Mouse (Mus musculus): ENCODE data around the gene Cpeb3. TPM values are rescaled to one million over a fixed set of nuclear protein-coding genes. Genes with fewer than 3 reads are reported as not detected.

Gene Cpeb3
- polyA plus RNA-seq (2011; ENCODE audit: insufficient read depth, insufficient read length, low read depth, missing spikeins), result 3.7 and 4.3 TPM in 2 replicates

- peaks cover 32% of the 10 kb centered on the region for H3K36me3 ChIP-seq (ENCODE audit: control insufficient read depth, insufficient read depth, low read length, poor library complexity, severe bottlenecking)
- TF ChIP-seq EP300 (IDR thresholded peaks at IDR 0.05; ENCODE audit: insufficient read depth, low read depth, low read length), result no peak
- no peak for TF ChIP-seq CTCF (IDR thresholded peaks at IDR 0.05; ENCODE audit: low read depth, low read length)
- no peak for TF ChIP-seq POLR2A (IDR thresholded peaks at IDR 0.05; ENCODE audit: insufficient read depth, low read length)
- no peaks in the 10 kb centered on the region for H3K27me3 ChIP-seq (ENCODE audit: control insufficient read depth, insufficient read depth, low read length, poor library complexity, severe bottlenecking)
- peak within 1 kb of the TSS; percentile 79 for H3K27ac ChIP-seq (ENCODE audit: insufficient read depth, low read length)
- H3K4me3 ChIP-seq (ENCODE audit: low read depth, low read length), result peak within 1 kb of the TSS; percentile 81
- peak within 1 kb of the TSS; percentile 98 for H3K9ac ChIP-seq (ENCODE audit: low read depth, poor library complexity, severe bottlenecking)
- H3K4me1 ChIP-seq (ENCODE audit: control insufficient read depth, insufficient read depth, low read length), result no peaks in the 10 kb centered on the region
- H3K9me3 ChIP-seq (replicated peaks; ENCODE audit: control insufficient read depth, insufficient read depth, low read length, poor library complexity, severe bottlenecking), result no peaks in the 10 kb centered on the region
Measured at GRCm38 (mm10) chr19:37208176-37208755, at the start of gene Cpeb3. TSS of gene Cpeb3 (minus strand) at chr19:37208601.

- H3K9ac ChIP-seq (ENCODE audit: low read depth, poor library complexity, severe bottlenecking), result no peak overlapping the region
- H3K27ac ChIP-seq (ENCODE audit: insufficient read depth, low read length), result no peak overlapping the region
- TF ChIP-seq POLR2A (IDR thresholded peaks at IDR 0.05; ENCODE audit: insufficient read depth, low read length) (no peak), EP300 (IDR thresholded peaks at IDR 0.05; ENCODE audit: insufficient read depth, low read depth, low read length) (no peak)
Measured at GRCm38 (mm10) chr19:37255321-37255720, 46.9 kb upstream of the Cpeb3 start.

GRCm38 (mm10) chr19:37252104-37252503 lies 43.7 kb upstream of the Cpeb3 start:
- Histone ChIP-seq H3K4me1 (ENCODE audit: control insufficient read depth, insufficient read depth, low read length) (no peaks in the 10 kb centered on the region), H3K27me3 (ENCODE audit: control insufficient read depth, insufficient read depth, low read length, poor library complexity, severe bottlenecking) (no peaks in the 10 kb centered on the region), H3K36me3 (ENCODE audit: control insufficient read depth, insufficient read depth, low read length, poor library complexity, severe bottlenecking) (no peaks in the 10 kb centered on the region), H3K4me3 (ENCODE audit: low read depth, low read length) (peak overlapping the region; percentile 42), H3K27ac (ENCODE audit: insufficient read depth, low read length) (no peak overlapping the region), H3K9me3 (replicated peaks; ENCODE audit: control insufficient read depth, insufficient read depth, low read length, poor library complexity, severe bottlenecking) (no peaks in the 10 kb centered on the region), H3K9ac (ENCODE audit: low read depth, poor library complexity, severe bottlenecking) (no peak overlapping the region)
- TF ChIP-seq POLR2A (IDR thresholded peaks at IDR 0.05; ENCODE audit: insufficient read depth, low read length), result no peak
- no peak for TF ChIP-seq CTCF (IDR thresholded peaks at IDR 0.05; ENCODE audit: low read depth, low read length)
- no peak for TF ChIP-seq EP300 (IDR thresholded peaks at IDR 0.05; ENCODE audit: insufficient read depth, low read depth, low read length)

More at GRCm38 (mm10) chr19:37255321-37255720, 46.9 kb upstream of the Cpeb3 start:
- Histone ChIP-seq H3K4me1 (ENCODE audit: control insufficient read depth, insufficient read depth, low read length) (no peaks in the 10 kb centered on the region), H3K9me3 (replicated peaks; ENCODE audit: control insufficient read depth, insufficient read depth, low read length, poor library complexity, severe bottlenecking) (no peaks in the 10 kb centered on the region), H3K36me3 (ENCODE audit: control insufficient read depth, insufficient read depth, low read length, poor library complexity, severe bottlenecking) (no peaks in the 10 kb centered on the region), H3K4me3 (ENCODE audit: low read depth, low read length) (no peak overlapping the region), H3K27me3 (ENCODE audit: control insufficient read depth, insufficient read depth, low read length, poor library complexity, severe bottlenecking) (no peaks in the 10 kb centered on the region)

- Histone ChIP-seq H3K36me3 (ENCODE audit: control insufficient read depth, insufficient read depth, low read length, poor library complexity, severe bottlenecking) (no peaks in the 10 kb centered on the region), H3K4me1 (ENCODE audit: control insufficient read depth, insufficient read depth, low read length) (no peaks in the 10 kb centered on the region), H3K9ac (ENCODE audit: low read depth, poor library complexity, severe bottlenecking) (no peak overlapping the region), H3K27me3 (ENCODE audit: control insufficient read depth, insufficient read depth, low read length, poor library complexity, severe bottlenecking) (no peaks in the 10 kb centered on the region), H3K27ac (ENCODE audit: insufficient read depth, low read length) (no peak overlapping the region), H3K9me3 (replicated peaks; ENCODE audit: control insufficient read depth, insufficient read depth, low read length, poor library complexity, severe bottlenecking) (no peaks in the 10 kb centered on the region), H3K4me3 (ENCODE audit: low read depth, low read length) (no peak overlapping the region)
- TF ChIP-seq CTCF (IDR thresholded peaks at IDR 0.05; ENCODE audit: low read depth, low read length), result no peak
Measured at GRCm38 (mm10) chr19:37248199-37248598, 39.8 kb upstream of the Cpeb3 start.

- Histone ChIP-seq H3K36me3 (ENCODE audit: control insufficient read depth, insufficient read depth, low read length, poor library complexity, severe bottlenecking) (no peaks in the 10 kb centered on the region), H3K27me3 (ENCODE audit: control insufficient read depth, insufficient read depth, low read length, poor library complexity, severe bottlenecking) (no peaks in the 10 kb centered on the region), H3K4me3 (ENCODE audit: low read depth, low read length) (no peak overlapping the region), H3K4me1 (ENCODE audit: control insufficient read depth, insufficient read depth, low read length) (no peaks in the 10 kb centered on the region), H3K9me3 (replicated peaks; ENCODE audit: control insufficient read depth, insufficient read depth, low read length, poor library complexity, severe bottlenecking) (no peaks in the 10 kb centered on the region), H3K9ac (ENCODE audit: low read depth, poor library complexity, severe bottlenecking) (no peak overlapping the region), H3K27ac (ENCODE audit: insufficient read depth, low read length) (no peak overlapping the region)
- TF ChIP-seq POLR2A (IDR thresholded peaks at IDR 0.05; ENCODE audit: insufficient read depth, low read length) (no peak), EP300 (IDR thresholded peaks at IDR 0.05; ENCODE audit: insufficient read depth, low read depth, low read length) (no peak), CTCF (IDR thresholded peaks at IDR 0.05; ENCODE audit: low read depth, low read length) (no peak)
Measured at GRCm38 (mm10) chr19:37246859-37247258, 38.5 kb upstream of the Cpeb3 start.

GRCm38 (mm10) chr19:37242707-37243106 lies 34.3 kb upstream of the Cpeb3 start:
- Histone ChIP-seq H3K27me3 (ENCODE audit: control insufficient read depth, insufficient read depth, low read length, poor library complexity, severe bottlenecking) (no peaks in the 10 kb centered on the region), H3K4me1 (ENCODE audit: control insufficient read depth, insufficient read depth, low read length) (peaks cover 1% of the 10 kb centered on the region), H3K9me3 (replicated peaks; ENCODE audit: control insufficient read depth, insufficient read depth, low read length, poor library complexity, severe bottlenecking) (no peaks in the 10 kb centered on the region), H3K36me3 (ENCODE audit: control insufficient read depth, insufficient read depth, low read length, poor library complexity, severe bottlenecking) (no peaks in the 10 kb centered on the region), H3K9ac (ENCODE audit: low read depth, poor library complexity, severe bottlenecking) (no peak overlapping the region), H3K27ac (ENCODE audit: insufficient read depth, low read length) (no peak overlapping the region), H3K4me3 (ENCODE audit: low read depth, low read length) (no peak overlapping the region)
- no peak for TF ChIP-seq POLR2A (IDR thresholded peaks at IDR 0.05; ENCODE audit: insufficient read depth, low read length)
